Mouse (Mus musculus) naive thymus-derived CD4-positive, alpha-beta T cell, adult 2 months (primary cell): ENCODE measurements at regions not wholly inside any gene's neighbourhood (a gene's known extent, or its start where the extent isn't known, plus 50 kb on each side); places are given as distances from the start of the nearest gene placed in this dataset.
"Not testable (repeated sequence)": the region's sequence is repeated elsewhere in the genome, so short reads cannot be mapped to it uniquely, and the experiment has no call there.

Experiments used
- DNase-seq: peaks from one replicate; pipeline ENCODE4 v3.0.0-alpha.2; 2011; ENCODE audit warnings: low read depth

- not testable (repeated sequence) for DNase-seq
Observed at GRCm38 (mm10) chr12:21680026-21680425, 262.6 kb upstream of the Ywhaq start.

DNA sequence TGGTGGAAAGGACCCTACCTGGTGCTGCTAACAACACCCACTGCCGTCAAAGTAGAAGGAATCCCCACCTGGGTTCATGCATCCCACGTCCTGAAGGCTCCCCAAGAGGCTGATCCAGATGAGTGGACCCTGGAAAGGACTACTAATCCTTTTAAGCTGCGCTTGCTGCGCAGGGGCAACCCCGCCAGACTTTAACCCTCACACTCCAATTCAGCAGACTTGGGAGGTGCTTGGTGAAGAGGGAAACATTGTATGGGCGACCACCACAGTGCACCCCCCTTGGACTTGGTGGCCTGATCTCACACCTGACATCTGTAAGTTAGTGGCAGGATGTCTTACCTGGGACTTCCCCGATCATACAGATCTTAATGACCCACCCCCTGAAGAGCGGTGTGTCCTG lies 231.9 kb upstream of the Ywhaq start:
- DNase-seq: not testable (repeated sequence)

DNA sequence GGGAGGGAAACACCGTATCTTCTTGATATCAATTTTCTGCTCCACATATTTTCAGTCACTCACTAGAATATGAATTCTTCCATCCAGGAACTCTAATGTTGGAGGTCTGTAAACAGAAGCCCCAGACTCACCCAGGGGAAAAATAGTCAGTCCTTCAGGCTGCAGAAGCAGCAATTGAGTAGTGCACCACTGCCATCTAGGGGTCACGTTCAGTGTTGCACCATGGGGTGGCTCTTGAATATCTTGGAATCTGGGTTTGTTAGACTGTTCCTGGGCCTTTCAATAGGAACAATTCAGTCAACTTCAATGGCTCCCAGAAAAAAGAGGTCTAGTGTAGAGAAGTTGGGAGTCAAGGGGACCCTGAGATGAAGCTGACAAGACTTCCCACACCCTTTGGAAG lies 196.3 kb upstream of the Ywhaq start:
- DNase-seq: peak; percentile 62

DNA sequence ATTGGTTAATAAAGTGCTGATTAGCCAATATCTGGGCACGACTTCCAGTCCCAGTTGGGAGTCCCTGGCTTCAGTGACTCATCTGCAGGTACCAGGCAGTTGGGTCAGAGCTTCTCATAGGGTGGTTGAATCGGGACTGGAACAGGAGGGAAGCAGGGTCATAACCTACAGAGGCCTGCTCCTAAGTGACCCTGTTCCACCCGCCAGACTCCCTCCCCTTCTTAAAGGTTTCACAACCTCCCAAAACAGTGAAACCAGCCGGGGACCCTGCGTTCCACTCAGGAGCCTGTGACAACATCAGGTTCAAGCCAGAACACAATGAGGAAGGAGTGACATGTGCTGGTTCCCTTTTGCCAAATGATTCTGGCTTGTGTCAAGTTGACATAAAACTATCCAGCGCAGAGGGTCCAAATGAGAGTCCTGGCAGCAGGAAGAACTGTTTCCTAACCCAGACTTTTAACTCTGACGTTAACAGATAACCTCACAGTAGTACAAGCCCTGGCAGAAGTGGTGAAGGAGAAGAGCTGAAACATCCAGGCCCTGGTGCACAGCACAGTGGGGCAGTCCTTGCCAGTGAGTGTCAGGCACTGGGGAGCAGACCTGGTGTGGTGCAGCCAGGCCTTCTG lies 151.1 kb upstream of the Ywhaq start:
- DNase-seq: no peak

DNA sequence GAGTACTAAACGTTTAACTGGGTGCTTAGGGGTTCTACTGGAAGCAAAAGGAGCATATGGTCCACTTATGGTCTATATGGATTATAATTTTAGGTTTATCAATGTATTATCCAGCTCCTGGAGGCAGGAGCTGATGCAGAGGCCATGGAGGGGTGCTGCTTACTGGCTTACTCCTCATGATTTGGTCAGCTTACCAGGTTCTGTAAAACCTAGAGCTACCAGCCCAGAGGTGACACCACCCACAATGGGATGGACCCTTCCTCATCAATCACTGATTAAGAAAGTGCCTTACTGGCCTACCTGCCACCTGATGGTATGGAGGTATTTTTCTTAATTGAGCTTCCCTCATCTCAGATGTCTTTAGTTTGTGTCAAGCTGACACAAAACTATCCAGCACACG lies 126.5 kb upstream of the Ywhaq start:
- DNase-seq: not testable (repeated sequence)

GRCm38 (mm10) chr12:21543153-21543894 lies 125.9 kb upstream of the Ywhaq start:
- DNase-seq: peak; percentile 48

GRCm38 (mm10) chr12:21531766-21532165 lies 114.3 kb upstream of the Ywhaq start:
- DNase-seq: no peak

DNA sequence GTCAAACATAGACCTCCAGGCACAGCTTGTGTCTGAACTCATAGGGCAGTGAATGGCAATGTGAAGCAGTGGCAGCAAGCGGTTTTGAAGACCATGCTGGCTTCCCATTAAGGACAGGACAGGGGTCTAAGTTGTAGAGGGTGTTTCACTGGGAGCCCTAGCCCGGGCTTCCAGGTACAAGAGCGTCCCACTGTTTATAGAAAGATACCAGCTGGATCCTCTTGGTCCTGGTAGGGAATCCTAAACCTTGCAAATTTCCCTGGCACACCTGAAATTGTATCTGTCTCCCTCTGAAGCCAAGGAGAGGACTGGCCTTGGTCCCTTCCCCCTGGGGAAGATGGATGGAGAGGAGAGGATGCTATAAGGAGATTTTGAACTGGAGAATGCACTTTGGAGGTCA lies 111.9 kb upstream of the Ywhaq start:
- DNase-seq: not testable (repeated sequence)

GRCm38 (mm10) chr12:21527336-21527735 lies 109.9 kb upstream of the Ywhaq start:
- DNase-seq: not testable (repeated sequence)

DNA sequence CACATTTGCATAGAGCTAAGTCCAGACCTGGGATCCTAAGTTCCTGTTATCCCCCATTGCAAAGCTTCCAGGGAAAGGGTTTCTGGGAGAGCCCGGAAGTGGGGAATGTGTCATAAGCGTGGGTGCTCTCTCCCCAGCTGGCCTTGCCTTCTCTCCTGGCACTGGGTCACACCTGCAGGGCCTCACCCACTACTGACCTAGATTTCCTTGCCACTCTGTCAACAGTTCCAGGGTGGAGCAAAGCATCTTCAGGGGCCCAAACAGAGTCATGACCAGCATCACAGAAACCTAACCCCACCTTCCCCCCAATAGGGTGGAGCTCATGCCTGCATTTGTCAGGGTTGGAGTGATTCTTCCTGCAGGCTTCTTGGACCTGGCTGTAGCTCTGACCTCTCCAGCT lies 109.5 kb upstream of the Ywhaq start:
- not testable (repeated sequence) for DNase-seq

DNA sequence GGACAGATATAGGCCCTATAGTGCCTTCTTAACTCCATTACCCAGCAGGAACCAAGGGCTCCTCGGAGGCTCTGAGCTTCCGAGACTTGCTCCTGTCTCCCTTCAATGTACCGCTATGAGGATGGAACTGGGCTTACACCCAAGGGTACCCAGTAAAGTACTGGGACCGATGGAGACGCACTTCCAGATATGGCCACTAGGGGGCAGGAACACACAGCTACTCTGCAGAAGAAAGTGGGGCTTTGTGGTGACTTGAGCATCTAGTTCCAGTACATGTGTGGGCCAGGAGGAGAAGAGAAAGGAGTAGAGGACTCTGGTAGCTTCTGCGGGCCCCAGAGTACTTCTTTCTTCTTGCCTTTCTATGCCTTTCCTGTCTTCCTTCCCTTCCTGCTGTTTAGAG lies 108.1 kb upstream of the Ywhaq start:
- DNase-seq: peak; percentile 15

DNA sequence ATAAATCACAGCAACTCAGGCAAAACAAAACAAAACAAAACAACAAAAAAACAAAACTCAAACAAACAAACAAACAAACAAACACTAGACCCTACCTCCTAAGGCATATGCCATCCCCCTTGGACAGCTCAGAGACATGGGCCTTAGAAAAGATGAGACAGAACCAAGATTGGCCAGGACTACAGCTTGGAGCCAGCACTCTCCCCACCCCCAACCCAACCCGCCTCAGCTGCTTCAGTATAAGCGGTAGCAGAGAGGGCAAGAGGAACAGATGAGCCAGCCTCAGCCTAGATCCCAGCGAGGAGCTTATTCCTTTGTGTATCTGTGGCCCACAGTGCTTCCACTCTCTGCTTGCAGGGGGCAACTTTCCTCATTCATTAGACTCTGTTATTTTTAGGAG lies 105.2 kb upstream of the Ywhaq start:
- no peak for DNase-seq

DNA sequence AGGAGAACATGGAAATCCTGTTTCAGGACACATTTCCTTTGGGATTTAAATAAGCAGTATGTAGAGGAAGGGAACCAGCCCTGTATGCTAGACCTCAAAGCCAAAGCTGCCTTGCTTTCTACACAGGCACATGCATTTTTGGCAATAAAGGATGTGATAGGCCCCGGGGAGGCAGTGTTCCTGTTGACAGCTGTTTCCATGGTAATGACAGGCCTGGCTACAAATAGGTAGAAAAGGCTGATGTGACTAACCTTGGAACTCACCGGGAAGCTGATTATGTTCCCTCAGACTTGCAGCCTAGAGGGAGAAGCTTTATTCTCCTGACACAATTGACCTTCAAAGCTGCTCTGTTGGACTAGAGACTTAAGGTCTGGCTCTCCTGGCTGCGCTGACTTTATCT lies 101.6 kb upstream of the Ywhaq start:
- DNase-seq: no peak

GRCm38 (mm10) chr12:21512736-21513135 lies 95.3 kb upstream of the Ywhaq start:
- no peak for DNase-seq

DNA sequence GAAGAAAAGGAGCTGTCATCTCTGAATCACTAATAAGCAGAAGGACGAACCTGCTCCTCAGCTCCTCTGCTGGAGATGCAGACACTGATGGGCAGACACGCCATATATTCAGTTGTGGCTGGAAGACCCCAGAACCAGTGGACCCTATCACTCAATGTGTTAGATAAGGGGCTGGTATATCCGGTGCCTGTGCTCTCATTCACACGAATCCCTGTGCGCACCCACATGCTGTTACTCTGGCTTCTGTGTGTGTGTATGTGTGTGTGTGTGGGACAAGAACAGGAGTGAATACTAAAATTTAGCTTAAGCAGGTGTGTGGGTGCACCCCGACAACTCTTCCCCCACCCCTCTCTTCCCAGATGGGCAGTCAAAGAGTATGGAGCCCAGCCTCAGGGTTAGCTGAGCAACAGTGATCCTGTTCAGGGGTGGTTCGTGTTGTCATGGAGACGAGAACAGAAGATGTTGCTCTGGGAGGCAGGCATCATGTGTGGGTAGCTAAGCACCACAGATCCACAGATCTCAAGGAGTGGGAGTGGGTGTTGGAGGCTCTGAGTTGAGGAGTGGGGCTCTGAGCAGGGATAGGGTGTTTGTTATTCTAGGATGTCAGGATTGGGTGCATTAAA lies 93.7 kb upstream of the Ywhaq start:
- DNase-seq: no peak

- no peak for DNase-seq
Observed at GRCm38 (mm10) chr12:21507080-21507479, 89.6 kb upstream of the Ywhaq start.

GRCm38 (mm10) chr12:21505731-21506368 lies 88.4 kb upstream of the Ywhaq start:
- DNase-seq: no peak

DNA sequence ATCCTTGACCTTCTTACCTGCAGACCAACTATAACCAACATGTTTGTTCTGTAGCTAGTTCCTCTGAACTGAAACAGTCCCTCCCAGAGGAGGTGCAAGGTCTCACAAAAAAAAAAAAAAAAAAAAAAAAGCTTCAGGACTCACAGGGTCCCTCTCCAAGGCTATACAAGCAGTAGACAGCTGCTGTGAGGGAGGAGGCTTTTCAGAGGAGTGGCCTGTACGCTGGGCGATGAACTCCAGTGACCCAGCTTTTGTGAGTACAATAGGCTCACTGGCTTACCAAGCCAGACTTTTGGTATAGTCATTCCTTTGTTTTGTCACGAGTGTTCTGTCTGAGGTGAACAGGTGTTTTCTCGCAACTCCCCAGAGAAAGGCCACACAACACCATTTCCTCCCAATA lies 85.8 kb upstream of the Ywhaq start:
- DNase-seq: no peak

- no peak for DNase-seq
Observed at GRCm38 (mm10) chr12:21496974-21497373, 79.5 kb upstream of the Ywhaq start.

DNA sequence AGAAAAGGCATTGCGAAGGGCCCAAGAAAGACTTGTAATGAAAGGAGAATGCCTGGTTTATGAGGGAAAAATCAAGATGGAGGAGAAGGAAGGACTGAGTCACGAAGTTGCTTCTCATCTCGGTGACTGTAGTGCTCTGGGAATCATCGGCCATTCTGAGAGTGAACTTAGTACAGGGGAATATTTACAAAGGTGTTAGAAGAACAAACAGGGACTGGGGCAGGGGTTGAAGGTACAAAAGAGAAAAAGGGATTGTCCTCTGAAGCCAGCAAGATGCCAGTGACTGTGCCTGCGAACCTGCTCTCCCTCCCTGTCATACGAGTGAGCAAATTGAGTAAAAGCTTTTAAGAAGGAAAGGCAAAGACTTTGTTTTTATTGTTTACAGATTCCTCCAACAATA lies 78.1 kb upstream of the Ywhaq start:
- DNase-seq: no peak

GRCm38 (mm10) chr12:21493471-21493870 lies 76.0 kb upstream of the Ywhaq start:
- no peak for DNase-seq

- no peak for DNase-seq
Observed at GRCm38 (mm10) chr12:21492549-21493291, 75.3 kb upstream of the Ywhaq start.
